Mouse (Mus musculus) left cerebral cortex, adult 11 months (tissue): Measurements from ENCODE around the gene Epb41l1.

Source experiments
- DNase-seq: peaks from one replicate; pipeline ENCODE4 v3.0.0; 2022; ENCODE audit warnings: low spot score

The Epb41l1 gene

DNA sequence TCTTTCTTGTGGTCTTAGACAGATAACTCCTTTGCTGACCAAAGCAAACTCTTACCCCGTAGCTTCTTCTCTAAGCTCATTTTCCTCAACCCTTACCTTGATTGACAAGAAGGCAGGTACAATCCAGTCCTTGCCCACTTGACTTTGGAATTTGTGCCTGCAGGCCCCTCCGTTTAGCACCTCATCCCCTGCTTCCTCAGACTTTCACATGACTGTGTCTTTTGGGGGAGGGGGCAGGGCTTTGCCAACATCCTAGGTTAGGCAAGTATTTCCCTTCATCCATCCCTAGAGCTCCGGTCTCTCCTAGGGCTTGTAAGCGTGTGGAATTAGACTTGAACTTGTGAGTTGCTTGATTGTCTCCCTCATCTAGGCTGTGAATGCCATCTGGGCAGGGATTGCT lies 3.0 kb downstream of the Epb41l1 start:
- DNase-seq = no peak

DNA sequence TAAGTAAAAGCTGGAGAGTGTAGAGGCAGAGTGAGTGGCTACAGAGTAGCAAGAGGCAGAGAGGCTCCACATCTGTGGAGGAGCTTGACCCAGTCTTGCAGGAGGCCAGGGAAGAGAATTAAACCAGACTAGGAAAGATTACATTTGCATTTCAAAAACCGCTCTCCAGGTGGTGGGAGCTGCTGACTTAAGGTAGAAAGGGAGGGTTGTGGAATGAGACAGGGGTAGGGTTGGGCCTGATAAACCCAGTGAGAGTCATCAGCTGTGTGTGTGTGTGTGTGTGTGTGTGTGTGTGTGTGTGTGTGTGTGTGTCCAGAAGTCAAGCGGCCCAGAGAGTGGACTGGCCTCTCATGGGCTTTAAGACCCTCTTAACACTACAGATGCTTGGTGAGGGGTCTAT lies 4.9 kb downstream of the Epb41l1 start:
- DNase-seq = no peak

DNA sequence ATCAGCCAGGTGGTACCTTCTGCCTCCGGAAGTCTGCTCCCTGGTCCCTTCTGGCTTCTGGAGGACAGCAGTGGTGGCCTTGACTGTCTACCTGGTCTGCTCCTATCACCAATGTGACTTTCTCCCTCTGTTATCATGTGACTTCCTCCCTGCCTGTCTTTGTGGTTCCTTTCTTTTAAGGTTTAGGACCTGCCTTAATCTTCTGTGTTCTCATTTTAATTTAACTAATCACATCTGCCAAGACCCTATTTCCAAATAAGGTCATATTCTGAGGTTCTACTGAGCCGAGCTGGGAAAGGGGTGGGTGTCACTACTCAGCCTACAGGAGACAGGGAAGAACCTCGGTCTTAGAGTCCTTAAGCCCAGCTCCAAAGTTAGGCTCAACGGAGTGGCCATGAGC lies 5.4 kb downstream of the Epb41l1 start:
- DNase-seq = no peak

DNA sequence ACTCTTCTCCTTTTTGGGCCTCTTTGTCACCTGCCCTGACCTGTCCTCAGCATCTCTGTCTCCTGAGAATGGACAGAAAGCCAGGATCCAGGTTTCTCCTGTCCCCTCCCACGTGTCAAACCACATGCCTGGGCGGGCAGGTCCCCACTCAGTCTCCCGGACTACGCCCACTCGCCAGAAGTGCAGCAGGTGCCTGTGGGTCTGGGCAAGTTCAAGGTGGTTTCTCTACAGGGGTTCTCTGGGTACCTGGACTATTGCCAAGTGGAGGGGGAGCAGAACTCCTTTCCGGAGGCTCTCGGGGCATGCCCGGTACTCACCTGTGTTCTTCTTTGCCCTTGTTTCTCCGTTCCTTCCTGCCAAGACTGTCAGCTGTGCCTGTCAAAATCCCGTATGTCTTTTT lies 9.1 kb downstream of the Epb41l1 start:
- DNase-seq = no peak

DNA sequence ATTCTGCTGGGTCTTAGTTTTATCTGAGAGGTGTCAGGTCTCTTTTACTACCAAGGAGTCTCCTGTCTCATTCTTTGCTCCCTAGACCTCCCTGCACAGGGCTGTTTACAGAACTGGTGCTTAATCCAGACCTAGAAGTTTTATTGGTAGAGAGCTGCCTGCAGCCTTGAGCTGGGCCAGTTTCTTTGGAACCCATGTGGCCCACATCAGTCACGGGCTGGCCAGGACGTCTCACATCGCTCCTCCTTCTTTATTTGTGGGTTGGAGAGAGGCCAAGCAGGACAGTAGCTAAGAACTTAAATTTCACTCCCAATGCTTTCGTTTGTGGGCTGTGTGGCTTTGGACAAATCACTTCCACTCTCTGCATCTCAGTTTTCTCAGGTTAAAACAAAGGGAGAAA lies 9.6 kb downstream of the Epb41l1 start:
- DNase-seq = no peak

DNA sequence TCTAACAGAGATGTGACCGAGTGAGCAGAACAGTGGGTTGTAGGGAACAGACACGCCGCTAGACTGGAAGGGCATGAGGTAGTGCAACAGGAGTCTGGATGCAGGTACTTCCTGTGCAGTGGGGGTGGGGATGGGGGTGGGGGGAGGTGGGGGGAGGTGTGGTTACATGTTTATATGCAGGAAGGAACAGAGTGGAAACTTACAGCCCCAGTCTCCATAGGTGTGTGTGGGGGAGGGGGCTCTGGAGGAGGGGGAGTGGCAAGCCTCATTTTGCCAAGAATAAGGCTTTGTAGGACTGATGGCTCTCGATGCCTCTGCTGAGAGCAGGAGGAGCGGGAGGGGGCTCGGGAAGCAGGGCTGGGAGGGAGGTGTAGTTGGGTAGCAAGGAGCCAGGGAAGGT lies 10.7 kb downstream of the Epb41l1 start:
- DNase-seq = no peak

DNA sequence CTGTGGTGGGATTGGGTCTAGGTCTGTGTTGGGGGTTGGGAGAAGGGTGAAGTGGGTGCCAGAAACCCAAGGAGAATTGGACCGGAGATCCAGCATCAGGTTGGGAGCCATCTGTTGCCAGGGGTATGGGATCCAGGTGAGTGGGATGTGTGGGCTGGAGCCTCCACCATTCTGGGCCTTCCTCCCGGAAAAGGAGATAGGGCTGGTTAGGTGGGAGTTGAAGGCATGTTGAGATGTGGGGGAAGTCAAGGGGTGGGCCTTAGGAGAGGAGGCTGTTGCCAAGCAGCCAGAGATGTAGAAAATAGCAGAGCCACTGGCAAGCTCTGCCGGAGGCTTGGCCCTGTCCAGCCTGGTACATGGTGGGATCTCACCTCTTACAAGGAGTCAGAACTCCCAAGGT lies 11.4 kb downstream of the Epb41l1 start:
- DNase-seq = no peak

DNA sequence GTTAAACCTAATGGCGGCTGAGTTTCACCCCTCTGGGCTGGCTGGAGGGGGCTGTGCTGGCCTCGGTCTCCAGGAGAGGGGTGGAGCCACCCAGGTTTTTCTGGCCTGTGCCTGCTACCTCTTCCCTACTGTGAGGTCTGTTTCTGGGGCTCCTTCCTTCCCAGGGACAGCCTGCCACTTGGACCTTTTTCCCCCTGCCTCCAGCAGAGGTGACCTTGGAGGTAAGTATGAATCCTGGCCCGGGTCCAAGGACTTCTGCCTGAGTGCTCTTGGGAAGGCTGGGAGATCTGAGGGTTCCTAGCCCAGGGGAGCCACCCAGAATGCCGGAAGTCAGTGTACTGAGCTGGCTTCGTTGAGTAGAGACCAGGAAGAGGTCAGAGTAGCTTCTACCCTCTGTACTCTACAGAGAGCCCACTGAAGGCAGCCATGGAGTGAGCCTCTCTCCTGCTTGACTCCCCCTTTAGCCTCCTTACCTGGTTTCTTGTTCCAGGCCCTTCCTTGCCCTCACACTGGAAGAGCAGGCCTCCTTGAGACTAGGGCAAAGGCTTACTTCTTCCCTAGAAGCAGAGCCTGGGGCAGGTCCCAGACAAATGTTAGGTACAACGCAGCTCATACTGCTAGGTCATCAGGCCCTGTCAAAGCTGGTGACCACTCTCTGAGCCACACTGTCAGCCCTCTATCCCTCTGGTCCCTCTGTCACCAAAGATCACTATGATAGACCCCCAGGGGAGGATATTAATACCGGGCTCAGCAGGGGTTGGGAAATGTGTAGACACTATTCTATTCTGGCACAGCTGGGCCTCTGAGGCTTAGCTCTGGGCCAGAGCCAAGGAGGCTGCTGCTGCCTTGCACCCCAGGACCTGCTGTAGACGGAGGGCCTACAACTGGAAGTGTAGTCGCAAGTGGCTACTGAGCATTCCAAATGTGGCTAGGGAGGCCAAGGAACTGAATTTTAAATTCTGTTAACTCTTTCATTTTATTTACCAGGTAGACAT lies 12.5 kb downstream of the Epb41l1 start:
- no peak for DNase-seq

DNA sequence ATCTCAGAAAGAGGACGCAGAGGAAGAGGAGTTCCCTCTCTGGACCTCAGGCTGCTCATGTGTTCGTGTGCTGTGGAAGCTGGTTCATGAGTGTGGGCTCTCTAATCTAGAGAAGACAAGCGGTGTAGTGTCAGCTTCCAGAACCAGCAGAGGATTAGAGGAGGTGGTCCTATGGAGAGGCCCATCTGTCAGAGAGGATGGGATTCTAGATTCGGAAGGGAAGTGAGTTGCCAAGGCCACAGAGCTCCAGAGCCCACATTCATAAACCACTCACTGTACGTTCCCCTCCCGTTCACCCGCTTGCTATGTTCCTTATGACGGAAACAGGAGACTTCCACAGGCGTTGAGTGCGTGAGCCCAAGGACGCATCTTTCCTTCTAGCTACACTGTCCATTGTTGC lies 16.9 kb downstream of the Epb41l1 start:
- DNase-seq = no peak

DNA sequence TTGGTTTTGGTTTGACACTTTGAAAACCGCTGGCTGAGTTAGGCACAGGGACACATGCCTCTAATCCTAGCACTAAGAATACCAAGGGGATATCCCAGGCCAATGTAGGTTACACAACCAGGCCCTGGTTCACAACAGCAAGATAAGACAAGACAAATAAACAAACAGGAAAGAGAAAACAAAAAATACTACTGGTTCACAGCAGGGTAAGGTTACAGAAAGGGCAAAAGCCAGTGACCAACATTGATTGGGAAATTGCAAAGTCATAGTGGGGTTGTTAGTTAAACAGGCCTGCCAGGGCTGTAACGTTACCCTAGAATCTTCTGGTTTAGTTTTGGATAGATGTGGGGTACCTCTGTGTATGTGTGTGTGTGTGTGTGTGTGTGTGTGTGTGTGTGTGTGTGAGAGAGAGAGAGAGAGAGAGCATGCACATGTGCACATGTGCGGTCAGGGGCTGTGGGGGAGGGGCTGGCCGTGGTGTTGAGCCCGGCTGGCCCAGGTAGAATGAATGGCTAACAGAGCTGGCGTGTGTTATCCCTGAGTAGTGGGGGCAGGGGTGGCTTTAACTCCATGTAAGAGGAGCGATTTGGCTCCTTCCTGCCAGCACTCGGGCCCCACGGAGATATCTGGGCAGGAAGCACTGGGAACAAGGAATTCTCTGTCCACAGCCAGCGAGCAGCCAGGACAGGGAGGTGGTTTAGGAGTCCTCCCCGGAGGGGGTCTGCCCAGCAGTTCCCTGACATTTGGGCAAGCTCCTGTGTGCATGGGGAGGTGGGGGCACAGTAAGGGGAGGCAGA lies 19.2 kb downstream of the Epb41l1 start:
- DNase-seq = no peak

DNA sequence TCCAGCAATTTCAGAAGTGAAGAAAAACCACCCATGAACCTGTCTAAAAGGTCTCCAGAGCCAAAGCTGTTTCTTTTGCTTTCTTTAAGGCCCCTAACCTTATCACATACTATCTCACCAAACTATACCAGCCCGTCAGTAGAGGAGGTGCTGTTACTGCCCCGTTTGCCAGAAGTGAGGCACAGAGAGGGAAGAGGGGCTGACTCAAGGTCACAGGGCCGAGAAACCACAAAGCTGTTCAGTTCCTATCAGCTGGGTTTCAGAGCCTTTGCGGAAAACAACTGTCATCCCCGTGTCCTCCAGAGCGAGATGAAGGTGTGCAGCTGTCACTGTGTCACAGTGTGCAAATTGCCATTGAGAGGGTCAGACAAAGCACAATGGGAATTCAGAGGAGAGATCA lies 21.2 kb downstream of the Epb41l1 start:
- DNase-seq = no peak

DNA sequence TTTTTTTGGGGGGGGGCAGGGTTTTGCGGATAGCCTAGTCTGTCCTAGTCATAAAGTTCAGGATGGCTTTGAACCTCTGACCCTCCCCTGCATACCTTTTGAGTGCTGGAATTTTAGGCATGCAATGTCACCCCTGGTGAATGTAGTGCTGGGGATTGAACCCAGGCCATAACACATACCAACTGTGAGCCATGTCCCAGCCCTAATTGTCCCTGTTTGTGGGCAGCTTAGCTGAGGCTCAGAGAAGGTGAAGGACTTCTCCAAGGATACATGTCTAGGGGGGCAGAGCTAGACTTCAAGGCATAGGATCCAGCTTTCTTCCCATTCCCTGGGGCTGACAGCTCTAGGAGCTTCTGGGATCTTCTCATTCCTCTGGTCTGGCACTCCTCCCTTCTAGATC lies 22.6 kb downstream of the Epb41l1 start:
- DNase-seq = no peak

DNA sequence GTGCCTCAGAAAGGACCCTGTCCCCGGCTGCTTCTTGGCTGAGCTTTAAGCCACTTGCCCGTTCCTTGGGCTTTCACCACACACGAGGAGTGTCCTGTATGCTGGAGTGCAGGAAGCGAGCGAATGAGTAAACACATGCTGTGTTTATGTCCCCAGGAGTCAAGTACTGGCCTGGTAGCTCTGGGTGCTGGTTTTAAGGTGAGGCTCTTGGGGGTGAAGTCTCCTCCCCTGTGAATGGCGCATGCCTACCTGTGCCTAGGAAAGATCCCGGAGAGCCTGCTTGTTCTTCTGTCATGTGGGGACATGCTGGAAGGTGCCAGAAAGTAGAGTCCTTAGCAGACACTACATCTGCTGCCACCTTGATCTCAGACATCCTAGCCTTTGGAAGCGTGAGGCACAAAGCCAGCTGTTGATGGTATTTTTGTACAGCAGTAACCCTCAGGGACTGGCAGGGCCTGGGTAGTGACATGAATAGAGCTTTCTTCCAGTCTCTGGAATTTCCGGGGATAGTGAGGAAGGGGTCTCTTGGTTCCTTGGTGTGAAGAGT lies 25.9 kb downstream of the Epb41l1 start:
- DNase-seq = no peak

DNA sequence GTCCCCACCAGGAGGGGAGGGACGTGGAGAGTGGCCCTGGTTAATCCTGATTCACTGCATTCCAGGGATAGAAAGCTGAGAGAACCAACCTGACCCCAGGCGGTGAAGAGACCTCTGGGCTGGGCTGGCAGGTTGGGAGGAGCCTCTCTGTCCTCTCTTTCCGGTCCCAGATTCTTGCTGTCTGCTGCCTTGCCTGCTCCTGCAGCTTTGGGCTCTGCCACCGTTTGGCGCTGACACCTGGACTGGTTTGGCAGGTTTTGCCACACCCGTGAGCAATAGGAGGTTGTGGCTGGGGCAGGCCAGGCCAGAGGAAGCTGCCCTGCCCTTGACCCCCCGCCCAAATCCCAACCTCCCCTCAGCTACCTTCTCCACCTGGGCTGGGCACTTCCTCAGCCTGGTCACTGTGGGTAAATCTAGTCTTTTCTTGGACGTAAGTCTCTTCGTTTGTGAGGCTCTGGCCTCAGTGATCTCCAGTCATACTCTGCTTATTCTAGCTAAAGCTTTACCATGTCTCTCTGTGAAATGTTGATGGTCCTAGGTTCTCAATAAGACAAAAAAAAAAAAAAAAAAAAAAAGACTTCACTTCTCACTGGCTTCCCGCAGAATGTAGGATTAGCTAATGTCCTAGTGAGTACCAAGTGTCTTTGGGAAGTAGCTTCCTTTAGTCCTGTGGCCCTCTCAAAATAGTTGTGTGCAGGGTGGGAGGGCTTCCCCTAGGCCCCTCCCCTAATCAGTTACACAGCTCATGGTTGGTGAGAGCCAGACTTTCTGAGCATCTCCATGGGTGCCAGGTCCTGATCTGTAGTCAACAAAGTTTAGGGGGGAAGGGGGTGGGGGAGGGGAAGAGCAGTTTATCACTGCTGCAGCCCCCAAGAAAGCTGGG lies 26.9 kb downstream of the Epb41l1 start:
- no peak for DNase-seq

DNA sequence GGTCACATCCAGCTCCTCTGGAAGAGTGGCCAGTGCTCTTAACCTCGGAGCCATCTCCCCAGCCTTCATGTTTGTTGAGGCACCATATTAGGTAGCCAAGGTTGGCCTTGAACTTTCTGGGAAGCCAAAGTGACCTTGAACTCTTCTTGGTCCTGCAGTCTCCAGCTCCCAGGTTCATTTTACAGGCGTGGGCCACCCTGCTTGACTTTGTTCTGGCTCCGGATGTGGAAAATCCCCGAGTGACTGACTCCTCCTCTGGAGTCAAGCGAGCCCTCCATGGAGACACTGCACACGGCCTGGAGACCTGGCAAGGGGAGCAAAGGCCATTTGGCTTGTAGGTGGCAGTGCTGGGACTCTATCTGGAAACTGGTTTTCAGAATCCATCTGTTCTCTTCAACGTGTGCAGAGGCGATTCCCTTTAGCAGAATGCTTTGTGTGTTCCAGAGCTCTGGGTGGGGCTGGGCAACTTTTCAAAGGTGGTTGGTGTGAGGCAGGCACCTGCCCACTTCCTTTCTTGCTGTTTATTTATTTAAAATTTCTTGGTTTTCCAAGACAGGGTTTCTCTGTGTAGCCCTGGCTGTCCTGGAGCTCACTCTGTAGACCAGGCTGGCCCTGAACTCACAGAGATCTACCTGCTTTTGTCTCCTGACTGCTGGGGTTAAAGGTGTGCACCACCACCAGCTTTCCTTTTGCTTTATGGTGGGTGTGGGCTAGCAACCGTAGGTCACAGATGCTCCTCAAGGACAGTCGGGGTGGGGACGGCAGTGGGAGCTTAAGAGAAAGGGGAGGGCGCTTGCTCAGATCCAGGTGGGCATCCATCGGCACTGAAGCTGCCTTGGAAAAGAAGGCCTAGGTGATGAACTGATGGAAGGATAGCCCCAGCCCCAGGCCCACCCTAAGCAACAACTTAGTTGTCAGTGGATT lies 30.8 kb downstream of the Epb41l1 start:
- no peak for DNase-seq

DNA sequence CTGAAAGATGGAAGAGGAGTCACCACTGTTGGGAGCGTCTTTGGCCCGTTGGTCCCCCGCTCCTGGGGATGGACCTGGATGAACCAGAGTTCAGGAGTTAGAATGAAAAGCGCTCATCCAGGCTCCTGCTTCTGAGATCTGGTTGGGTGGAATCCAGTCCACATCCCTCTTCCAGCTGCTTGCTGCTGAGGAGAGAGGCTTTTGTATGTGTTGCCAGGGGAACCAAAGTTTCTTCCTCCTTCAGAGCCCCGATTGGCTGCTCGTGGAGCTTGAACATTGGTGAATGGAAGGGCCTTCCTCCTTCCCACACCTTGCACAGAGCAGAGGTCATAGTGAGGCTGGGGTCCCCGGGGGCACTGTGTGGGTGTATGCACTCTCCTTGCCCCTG lies 31.4 kb downstream of the Epb41l1 start:
- DNase-seq = peak; percentile 30

DNA sequence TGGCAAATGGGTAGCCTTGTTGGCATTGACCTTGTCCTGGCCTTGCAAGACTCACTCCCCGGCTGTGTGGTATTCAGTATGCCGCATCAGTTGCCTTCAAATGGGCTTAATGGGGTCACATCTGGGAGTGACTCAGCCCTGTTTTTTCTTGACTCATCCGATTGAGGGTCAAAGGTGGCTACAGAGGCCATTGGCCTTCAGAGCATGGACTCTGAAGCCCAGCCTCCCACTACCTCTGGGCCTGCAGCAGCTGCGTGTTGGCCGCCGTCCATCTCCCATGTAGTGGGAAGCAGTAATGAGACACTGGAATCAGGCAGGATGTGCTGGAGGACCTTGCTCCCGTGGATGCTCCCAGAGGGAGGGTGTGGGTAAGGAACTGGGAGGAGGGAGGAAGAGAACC lies 33.1 kb downstream of the Epb41l1 start:
- DNase-seq = no peak

DNA sequence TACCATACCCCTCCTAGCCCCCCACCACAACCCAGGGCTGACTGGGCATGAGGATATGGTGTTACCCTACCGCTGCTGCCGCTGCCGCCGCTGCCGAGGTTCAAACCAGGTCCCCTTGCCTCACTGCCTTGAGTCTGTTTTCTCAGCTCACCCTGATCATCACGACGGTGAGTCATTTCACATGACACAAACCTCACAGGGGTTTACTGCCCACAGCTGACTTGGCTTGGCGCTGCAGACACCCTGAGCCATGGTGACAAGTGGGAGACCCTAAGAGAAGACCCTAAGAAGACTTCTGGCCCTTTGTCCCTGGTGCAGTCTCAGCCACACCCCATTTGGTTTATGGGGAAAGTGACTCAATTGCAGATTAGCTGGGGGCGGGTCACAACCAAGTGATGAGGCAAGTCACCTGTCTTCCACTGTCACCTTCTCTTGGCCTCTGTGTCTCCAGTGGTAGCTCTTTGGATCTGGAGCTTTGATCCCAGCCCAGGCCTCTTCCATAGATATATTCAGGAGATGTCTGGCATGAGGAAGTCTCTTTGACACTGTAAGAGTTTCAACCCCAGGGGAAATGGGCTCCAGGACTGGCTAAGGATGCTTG lies 34.9 kb downstream of the Epb41l1 start:
- no peak for DNase-seq

DNA sequence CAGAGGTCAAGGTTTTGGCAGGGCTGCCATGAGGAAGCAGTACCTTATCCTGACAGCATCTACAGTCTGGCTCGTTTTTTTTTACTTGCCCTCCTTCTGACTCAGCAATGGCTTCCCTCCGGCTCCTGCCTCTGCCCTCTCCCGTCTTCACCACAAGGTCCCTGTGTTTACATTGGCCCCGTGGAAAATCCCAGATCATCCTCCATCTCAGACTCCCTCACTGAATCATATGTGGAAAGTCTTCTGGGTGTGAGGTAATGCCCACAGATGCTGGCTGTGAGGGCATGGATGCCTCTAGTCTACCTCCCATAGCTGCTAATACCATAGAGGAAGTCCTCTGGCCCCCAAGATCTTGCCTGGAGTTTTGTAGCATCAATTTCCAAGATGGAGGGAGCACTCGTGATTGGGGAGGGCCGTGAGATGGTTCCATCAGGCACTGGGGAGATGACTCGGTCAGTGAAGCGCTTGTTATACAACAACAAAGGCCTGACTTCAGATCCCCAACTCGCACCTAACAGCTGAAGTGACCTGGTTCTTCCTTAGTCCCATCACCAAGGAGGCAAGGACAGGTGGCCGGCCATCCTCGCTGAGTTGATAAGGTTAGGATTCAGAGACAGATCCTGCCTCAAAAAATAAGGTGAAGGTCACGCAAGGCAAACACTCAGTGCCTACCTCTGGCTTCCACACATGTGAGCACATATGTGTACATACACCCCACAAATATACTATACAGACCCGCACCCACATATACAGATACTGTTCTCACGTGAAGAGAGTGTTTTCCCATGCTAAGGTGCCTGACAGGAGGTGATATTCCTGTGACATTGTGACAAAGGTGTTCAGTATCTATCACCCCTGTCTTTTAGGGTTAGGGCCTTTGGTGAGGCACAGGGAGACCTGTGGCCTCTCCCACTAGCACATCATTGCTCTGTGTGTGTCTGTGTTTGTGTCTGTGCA lies 36.0 kb downstream of the Epb41l1 start:
- DNase-seq = no peak
